ENCODE assay signal across 9 mouse cellular contexts in genomic region chr3:4796909-4797566, GRCm38 (mm10).
DNase-seq lines count a peak whose midpoint lies in the region; ATAC-seq lines count a peak whose summit lies in the region.
"Had no signal": no experiment of that assay in that cellular context is flagged by ENCODE, and none has a peak within 500 bp of the region (broad histone marks: within the 10 kb centered on the region; RNA-seq: fewer than 3 reads in every experiment).

No protein-coding gene starts in this region.

- peaks cover 11% of the 10 kb centered on the region; the same call in 1 of the 2 replicates for H3K4me1 ChIP-seq in forebrain, embryonic 11.5 days (replicated peaks; ENCODE audit: control insufficient read depth, insufficient read depth, low read length)
- peaks cover 19% of the 10 kb centered on the region for H3K4me1 ChIP-seq in neural tube, embryonic 15.5 days
- no peaks in the 10 kb centered on the region for H3K4me1 ChIP-seq in heart, embryonic 12.5 days (replicated peaks)

- ATAC-seq in forebrain, embryonic 11.5 days (replicated peaks; ENCODE audit: low FRiP score) = peak; percentile 82
- peak; percentile 80 for ATAC-seq in neural tube, embryonic 15.5 days (ENCODE audit: low FRiP score)
- ATAC-seq in heart, embryonic 12.5 days (ENCODE audit: insufficient number of reproducible peaks, low FRiP score) = no peak

- peak overlapping the region; percentile 32; the same call in 1 of the 2 replicates for H3K4me2 ChIP-seq in forebrain, embryonic 11.5 days (ENCODE audit: low read depth, low read length, severe bottlenecking)
- H3K4me2 ChIP-seq in neural tube, embryonic 15.5 days = peak overlapping the region; percentile 60
- H3K4me2 ChIP-seq in heart, embryonic 12.5 days = no peak overlapping the region

- H3K4me3 ChIP-seq in forebrain, embryonic 11.5 days (ENCODE audit: low read depth, low read length) = no peak overlapping the region
- H3K4me3 ChIP-seq in neural tube, embryonic 15.5 days (replicated peaks) = peak overlapping the region; percentile 41
- no peak overlapping the region for H3K4me3 ChIP-seq in heart, embryonic 12.5 days

- H3K9me3 ChIP-seq in forebrain, embryonic 11.5 days (ENCODE audit: control insufficient read depth, low read length) = no peaks in the 10 kb centered on the region
- H3K9me3 ChIP-seq in neural tube, embryonic 15.5 days (replicated peaks) = no peaks in the 10 kb centered on the region
- H3K9me3 ChIP-seq in heart, embryonic 12.5 days (replicated peaks) = no peaks in the 10 kb centered on the region

- H3K27me3 ChIP-seq in forebrain, embryonic 11.5 days (ENCODE audit: control insufficient read depth, insufficient read depth, low read length) = no peaks in the 10 kb centered on the region
- no peaks in the 10 kb centered on the region for H3K27me3 ChIP-seq in neural tube, embryonic 15.5 days (replicated peaks)
- H3K27me3 ChIP-seq in heart, embryonic 12.5 days (replicated peaks) = no peaks in the 10 kb centered on the region

- 49% methylated on average over 8 of the region's 8 CpGs for WGBS in forebrain, embryonic 11.5 days
- WGBS in neural tube, embryonic 15.5 days = 28% methylated on average over 8 of the region's 8 CpGs
- WGBS in heart, embryonic 12.5 days = 68% methylated on average over 8 of the region's 8 CpGs

- H3K9ac ChIP-seq in forebrain, embryonic 11.5 days (ENCODE audit: low read length) = no peak overlapping the region
- peak overlapping the region; percentile 42 for H3K9ac ChIP-seq in neural tube, embryonic 15.5 days (replicated peaks)
- no peak overlapping the region for H3K9ac ChIP-seq in heart, embryonic 12.5 days
- H3K9ac ChIP-seq: liver, embryonic 14.5 days had no signal

- peak; percentile 61 for DNase-seq in heart, adult 11 months
- no peak for DNase-seq in heart, adult 9 months (ENCODE audit: low spot score in 2 of 2)
- DNase-seq in forebrain, embryonic 11.5 days (ENCODE audit: low spot score) = peak; percentile 58
- DNase-seq in layer of hippocampus, adult 9-11 months = peak; percentile 64
- DNase-seq in testis, postnatal 10 days (ENCODE audit: low spot score) = no peak
- DNase-seq in heart, adult 8-10 months (ENCODE audit: low spot score) = no peak

- peak overlapping the region; percentile 79 for H3K27ac ChIP-seq in forebrain, embryonic 11.5 days (ENCODE audit: low read depth, low read length)
- peak overlapping the region; percentile 77 for H3K27ac ChIP-seq in neural tube, embryonic 15.5 days (replicated peaks)
- no peak overlapping the region for H3K27ac ChIP-seq in heart, embryonic 12.5 days (ENCODE audit: poor library complexity, severe bottlenecking)
- H3K27ac ChIP-seq: liver, embryonic 14.5 days had no signal

- H3K36me3 ChIP-seq in forebrain, embryonic 11.5 days (ENCODE audit: control insufficient read depth, insufficient read depth, low read length) = no peaks in the 10 kb centered on the region
- no peaks in the 10 kb centered on the region for H3K36me3 ChIP-seq in neural tube, embryonic 15.5 days
- H3K36me3 ChIP-seq in heart, embryonic 12.5 days = no peaks in the 10 kb centered on the region

Comparison
In these comparisons a context has a peak if more than half of its experiments do, and no peak if none do; other contexts are left out.
1. DNase-seq: peak in heart, adult 11 months (single experiment), forebrain, embryonic 11.5 days (single experiment) and layer of hippocampus, adult 9-11 months (single experiment); none in heart, adult 9 months (0 of 2), testis, postnatal 10 days (single experiment) and heart, adult 8-10 months (single experiment).